Mouse (Mus musculus): ENCODE data around the gene Rnf220. TPM values are rescaled to one million over a fixed set of nuclear protein-coding genes. Genes with fewer than 3 reads are reported as not detected.

Rnf220 gene
- polyA plus RNA-seq, 1 experiment from 2014 or later: 34.1 TPM

GRCm38 (mm10) chr4:117309427-117309826 is 187.4 kb downstream of the Rnf220 start:
- WGBS: 92% methylated on average over 1 of the region's 1 CpGs
- Histone ChIP-seq H3K4me2 (no peak overlapping the region), H3K4me1 (replicated peaks) (peaks cover 16% of the 10 kb centered on the region), H3K9ac (no peak overlapping the region), H3K4me3 (no peak overlapping the region), H3K27me3 (peaks cover 59% of the 10 kb centered on the region), H3K9me3 (replicated peaks) (no peaks in the 10 kb centered on the region), H3K36me3 (no peaks in the 10 kb centered on the region), H3K27ac (no peak overlapping the region)
- ATAC-seq (replicated peaks; ENCODE audit: insufficient number of reproducible peaks, insufficient read depth, low FRiP score, low read depth): no peak

- ATAC-seq (replicated peaks; ENCODE audit: insufficient number of reproducible peaks, insufficient read depth, low FRiP score, low read depth): no peak
- Histone ChIP-seq H3K9me3 (replicated peaks) (no peaks in the 10 kb centered on the region), H3K9ac (no peak overlapping the region), H3K4me1 (replicated peaks) (peaks cover 15% of the 10 kb centered on the region), H3K27me3 (peaks cover 60% of the 10 kb centered on the region), H3K27ac (no peak overlapping the region), H3K4me2 (no peak overlapping the region), H3K4me3 (no peak overlapping the region), H3K36me3 (no peaks in the 10 kb centered on the region)
- 63% methylated on average over 6 of the region's 6 CpGs for WGBS
These were observed 189.6 kb downstream of the Rnf220 start for GRCm38 (mm10) chr4:117307270-117307669.

GRCm38 (mm10) chr4:117305461-117305860 is 191.4 kb downstream of the Rnf220 start:
- H3K4me3 ChIP-seq: no peak overlapping the region
- H3K9ac ChIP-seq: no peak overlapping the region
- no peak overlapping the region for H3K27ac ChIP-seq
- H3K9me3 ChIP-seq (replicated peaks): no peaks in the 10 kb centered on the region
- no peak for ATAC-seq (replicated peaks; ENCODE audit: insufficient number of reproducible peaks, insufficient read depth, low FRiP score, low read depth)
- H3K4me2 ChIP-seq: no peak overlapping the region
- WGBS: 52% methylated on average over 6 of the region's 7 CpGs
- H3K36me3 ChIP-seq: no peaks in the 10 kb centered on the region
- peaks cover 13% of the 10 kb centered on the region for H3K4me1 ChIP-seq (replicated peaks)
- H3K27me3 ChIP-seq: peaks cover 65% of the 10 kb centered on the region

GRCm38 (mm10) chr4:117304239-117305025 is 192.4 kb downstream of the Rnf220 start:
- H3K27ac ChIP-seq: no peak overlapping the region
- H3K4me3 ChIP-seq: peak overlapping the region; percentile 53
- peaks cover 13% of the 10 kb centered on the region for H3K4me1 ChIP-seq (replicated peaks)
- H3K9me3 ChIP-seq (replicated peaks): no peaks in the 10 kb centered on the region
- no peaks in the 10 kb centered on the region for H3K36me3 ChIP-seq
- WGBS: 5% methylated on average over 54 of the region's 54 CpGs
- H3K27me3 ChIP-seq: peaks cover 68% of the 10 kb centered on the region
- ATAC-seq (replicated peaks; ENCODE audit: insufficient number of reproducible peaks, insufficient read depth, low FRiP score, low read depth): no peak
- peak overlapping the region; percentile 93 for H3K4me2 ChIP-seq
- peak overlapping the region; percentile 54 for H3K9ac ChIP-seq

GRCm38 (mm10) chr4:117303581-117304238 is 193.1 kb downstream of the Rnf220 start:
- 0 out of 2 replicates have a peak, but pooled peaks have one; percentile 20 for ATAC-seq (replicated peaks; ENCODE audit: insufficient number of reproducible peaks, insufficient read depth, low FRiP score, low read depth)
- H3K9me3 ChIP-seq (replicated peaks): no peaks in the 10 kb centered on the region
- peak overlapping the region; percentile 54 for H3K9ac ChIP-seq
- peak overlapping the region; percentile 53 for H3K4me3 ChIP-seq
- 16% methylated on average over 30 of the region's 30 CpGs for WGBS
- no peaks in the 10 kb centered on the region for H3K36me3 ChIP-seq
- peaks cover 72% of the 10 kb centered on the region for H3K27me3 ChIP-seq
- H3K27ac ChIP-seq: no peak overlapping the region
- peak overlapping the region; percentile 93 for H3K4me2 ChIP-seq
- peaks cover 13% of the 10 kb centered on the region for H3K4me1 ChIP-seq (replicated peaks)

GRCm38 (mm10) chr4:117302027-117302806 is 194.6 kb downstream of the Rnf220 start:
- Histone ChIP-seq H3K36me3 (no peaks in the 10 kb centered on the region), H3K9me3 (replicated peaks) (no peaks in the 10 kb centered on the region), H3K27ac (no peak overlapping the region), H3K4me2 (no peak overlapping the region), H3K4me3 (no peak overlapping the region), H3K9ac (no peak overlapping the region; the same call in 1 of the 2 replicates), H3K4me1 (replicated peaks) (peaks cover 13% of the 10 kb centered on the region), H3K27me3 (peaks cover 71% of the 10 kb centered on the region)
- ATAC-seq (replicated peaks; ENCODE audit: insufficient number of reproducible peaks, insufficient read depth, low FRiP score, low read depth): no peak
- 42% methylated on average over 14 of the region's 14 CpGs for WGBS

GRCm38 (mm10) chr4:117299921-117300320 is 196.9 kb downstream of the Rnf220 start:
- H3K27me3 ChIP-seq: peaks cover 62% of the 10 kb centered on the region
- 74% methylated on average over 10 of the region's 10 CpGs for WGBS

GRCm38 (mm10) chr4:117297819-117298218 is 199.0 kb downstream of the Rnf220 start:
- no peak for ATAC-seq (replicated peaks; ENCODE audit: insufficient number of reproducible peaks, insufficient read depth, low FRiP score, low read depth)
- no peak overlapping the region for H3K27ac ChIP-seq
- H3K27me3 ChIP-seq: peaks cover 40% of the 10 kb centered on the region
- H3K4me1 ChIP-seq (replicated peaks): no peaks in the 10 kb centered on the region; the same call in 1 of the 2 replicates
- H3K4me3 ChIP-seq: no peak overlapping the region
- H3K4me2 ChIP-seq: no peak overlapping the region
- 80% methylated on average over 9 of the region's 9 CpGs for WGBS
- H3K9me3 ChIP-seq (replicated peaks): no peaks in the 10 kb centered on the region
- H3K9ac ChIP-seq: no peak overlapping the region
- H3K36me3 ChIP-seq: no peaks in the 10 kb centered on the region

More at GRCm38 (mm10) chr4:117299921-117300320, 196.9 kb downstream of the Rnf220 start:
- no peak overlapping the region for H3K9ac ChIP-seq
- peaks cover 13% of the 10 kb centered on the region for H3K4me1 ChIP-seq (replicated peaks)
- no peak overlapping the region for H3K4me3 ChIP-seq
- no peak overlapping the region for H3K27ac ChIP-seq
- no peaks in the 10 kb centered on the region for H3K9me3 ChIP-seq (replicated peaks)
- H3K36me3 ChIP-seq: no peaks in the 10 kb centered on the region
- no peak overlapping the region for H3K4me2 ChIP-seq
- no peak for ATAC-seq (replicated peaks; ENCODE audit: insufficient number of reproducible peaks, insufficient read depth, low FRiP score, low read depth)

- H3K9me3 ChIP-seq (replicated peaks): no peaks in the 10 kb centered on the region
- no peaks in the 10 kb centered on the region for H3K4me1 ChIP-seq (replicated peaks)
- no peak for ATAC-seq (replicated peaks; ENCODE audit: insufficient number of reproducible peaks, insufficient read depth, low FRiP score, low read depth)
- peaks cover 33% of the 10 kb centered on the region for H3K27me3 ChIP-seq
- H3K4me2 ChIP-seq: no peak overlapping the region
- WGBS: 80% methylated on average over 19 of the region's 19 CpGs
- no peak overlapping the region for H3K4me3 ChIP-seq
- H3K27ac ChIP-seq: no peak overlapping the region
- H3K36me3 ChIP-seq: no peaks in the 10 kb centered on the region
- no peak overlapping the region for H3K9ac ChIP-seq
These were observed 199.8 kb downstream of the Rnf220 start for GRCm38 (mm10) chr4:117296849-117297593.

GRCm38 (mm10) chr4:117291696-117292095 is 205.2 kb downstream of the Rnf220 start:
- no peak for ATAC-seq (replicated peaks; ENCODE audit: insufficient number of reproducible peaks, insufficient read depth, low FRiP score, low read depth)
- 75% methylated on average over 2 of the region's 2 CpGs for WGBS

More at GRCm38 (mm10) chr4:117291696-117292095, 205.2 kb downstream of the Rnf220 start:
- no peak overlapping the region for H3K4me3 ChIP-seq
- no peaks in the 10 kb centered on the region for H3K9me3 ChIP-seq (replicated peaks)
- peaks cover 4% of the 10 kb centered on the region; the same call in 1 of the 2 replicates for H3K36me3 ChIP-seq
- peaks cover 4% of the 10 kb centered on the region; the same call in 1 of the 2 replicates for H3K27me3 ChIP-seq
- peaks cover 11% of the 10 kb centered on the region for H3K4me1 ChIP-seq (replicated peaks)
- no peak overlapping the region for H3K4me2 ChIP-seq
- no peak overlapping the region for H3K27ac ChIP-seq
- H3K9ac ChIP-seq: no peak overlapping the region

Measured in heart, embryonic 15.5 days (tissue).